Mouse (Mus musculus): ENCODE data around the gene Sirt1. TPM values are rescaled to one million over a fixed set of nuclear protein-coding genes. Genes with fewer than 3 reads are reported as not detected.

Gene Sirt1
- 10.5 and 10.8 TPM in 2 replicates for polyA plus RNA-seq (2012; rRNA removed)

DNA sequence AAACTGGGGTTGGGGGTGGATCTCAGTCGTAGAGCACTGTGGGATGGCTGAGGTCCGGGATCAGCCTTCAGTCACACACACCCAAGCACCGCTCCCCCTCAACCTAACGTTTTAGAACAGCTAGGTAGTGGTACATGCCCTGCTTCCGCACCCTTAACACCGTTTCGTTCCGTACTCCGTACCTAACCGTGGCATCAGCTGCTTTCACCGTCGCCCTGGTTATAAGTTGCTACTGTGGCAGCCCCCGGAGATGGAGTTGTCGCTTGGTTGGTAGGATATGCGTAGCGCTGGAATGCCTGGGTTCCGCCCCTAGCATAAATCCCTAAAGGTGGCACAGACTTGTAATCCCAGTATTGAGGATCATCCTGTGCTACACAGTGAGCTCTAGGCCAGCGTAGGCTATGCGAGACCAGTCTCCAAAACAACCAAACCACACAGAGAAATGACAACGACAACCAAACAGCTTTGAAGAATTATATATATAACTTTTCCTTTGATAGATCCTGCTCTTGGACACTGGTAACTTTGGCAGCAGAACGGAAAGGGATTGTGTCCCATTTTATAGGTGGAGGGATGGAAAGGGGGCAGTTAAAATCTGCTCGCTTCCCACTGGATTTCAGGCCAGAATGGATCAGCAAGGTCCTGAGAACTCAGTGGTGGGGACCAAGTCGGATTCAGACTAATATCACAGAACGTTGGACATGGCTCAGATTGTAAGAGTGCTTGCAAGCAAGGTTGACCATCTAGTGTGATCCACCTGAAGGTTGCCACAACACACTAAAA, at the start of gene Sirt1:
Gene Sirt1 (minus strand): TSS at position 207 of the 783 bp plus-strand sequence.
- Histone ChIP-seq H3K4me3 (ENCODE audit: insufficient read depth, low read length) (peak within 1 kb of the TSS; percentile 52), H3K4me1 (ENCODE audit: control insufficient read depth, insufficient read depth, low read length) (no peaks in the 10 kb centered on the region), H3K27ac (ENCODE audit: insufficient read depth, low read length) (no peak within 1 kb of the TSS)
- TF ChIP-seq POLR2A (IDR thresholded peaks at IDR 0.05; ENCODE audit: extremely low read depth, insufficient read depth, low read length) = no peak

GRCm38 (mm10) chr10:63429785-63430305, 48.3 kb upstream of the Sirt1 start, which contains the start of gene Ctnna3:
TSS of gene Ctnna3 (plus strand) at chr10:63430098.
- Histone ChIP-seq H3K27ac (ENCODE audit: insufficient read depth, low read length) (no peak within 1 kb of the TSS), H3K4me1 (ENCODE audit: control insufficient read depth, insufficient read depth, low read length) (no peaks in the 10 kb centered on the region), H3K4me3 (ENCODE audit: insufficient read depth, low read length) (peak within 1 kb of the TSS; percentile 69)
- TF ChIP-seq CTCF (IDR thresholded peaks at IDR 0.05; ENCODE audit: extremely low read depth, insufficient read depth, low read length) = no peak
- TF ChIP-seq POLR2A (IDR thresholded peaks at IDR 0.05; ENCODE audit: extremely low read depth, insufficient read depth, low read length) = no peak

GRCm38 (mm10) chr10:63429380-63429779, 47.9 kb upstream of the Sirt1 start:
- no peak overlapping the region for H3K27ac ChIP-seq (ENCODE audit: insufficient read depth, low read length)
- H3K4me3 ChIP-seq (ENCODE audit: insufficient read depth, low read length) = peak overlapping the region; percentile 69
- TF ChIP-seq CTCF (IDR thresholded peaks at IDR 0.05; ENCODE audit: extremely low read depth, insufficient read depth, low read length) (no peak), POLR2A (IDR thresholded peaks at IDR 0.05; ENCODE audit: extremely low read depth, insufficient read depth, low read length) (no peak)
- no peaks in the 10 kb centered on the region for H3K4me1 ChIP-seq (ENCODE audit: control insufficient read depth, insufficient read depth, low read length)

GRCm38 (mm10) chr10:63429023-63429340, 47.5 kb upstream of the Sirt1 start:
- H3K4me3 ChIP-seq (ENCODE audit: insufficient read depth, low read length) = peak overlapping the region; percentile 69
- no peaks in the 10 kb centered on the region for H3K4me1 ChIP-seq (ENCODE audit: control insufficient read depth, insufficient read depth, low read length)
- no peak overlapping the region for H3K27ac ChIP-seq (ENCODE audit: insufficient read depth, low read length)
- TF ChIP-seq POLR2A (IDR thresholded peaks at IDR 0.05; ENCODE audit: extremely low read depth, insufficient read depth, low read length) (no peak), CTCF (IDR thresholded peaks at IDR 0.05; ENCODE audit: extremely low read depth, insufficient read depth, low read length) (no peak)

DNA sequence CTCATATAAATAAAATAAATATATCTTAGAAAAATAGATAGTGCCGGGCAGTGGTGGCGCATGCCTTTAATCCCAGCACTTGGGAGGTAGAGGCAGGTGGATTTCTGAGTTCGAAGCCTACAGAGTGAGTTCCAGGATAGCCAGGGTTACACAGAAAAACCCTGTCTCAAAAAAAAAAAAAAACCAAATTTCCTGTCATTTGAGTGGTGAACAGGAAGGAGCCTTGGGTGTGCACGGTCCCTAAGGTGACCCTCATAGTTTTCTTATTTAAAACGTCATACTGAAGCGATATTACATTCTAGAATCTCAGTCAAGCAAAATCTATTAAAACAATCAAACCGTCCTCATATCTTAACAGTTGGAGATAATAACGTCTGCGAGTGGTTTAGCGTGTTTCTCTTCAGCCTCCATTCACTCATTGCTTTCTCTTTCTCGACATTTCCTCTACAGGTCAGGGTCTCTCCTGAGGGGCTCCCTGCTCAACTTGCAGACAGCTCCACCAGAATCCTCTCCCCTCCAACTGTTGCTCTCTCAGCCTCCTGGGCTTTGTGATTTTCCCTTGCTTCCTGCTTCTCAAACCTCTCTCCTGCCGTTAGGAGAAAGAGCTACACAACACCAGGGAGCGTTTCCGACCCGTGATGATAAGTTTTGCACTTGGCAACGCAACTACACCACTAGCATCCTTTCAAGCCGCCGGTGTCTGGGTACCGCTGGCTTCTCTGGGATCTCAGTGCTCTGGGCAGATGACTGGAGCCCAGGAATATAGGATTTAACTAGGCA, 46.9 kb upstream of the Sirt1 start:
- H3K27ac ChIP-seq (ENCODE audit: insufficient read depth, low read length) = no peak overlapping the region
- peak overlapping the region; percentile 69 for H3K4me3 ChIP-seq (ENCODE audit: insufficient read depth, low read length)
- TF ChIP-seq CTCF (IDR thresholded peaks at IDR 0.05; ENCODE audit: extremely low read depth, insufficient read depth, low read length) = 0 out of 2 replicates have a peak, but pooled peaks have one; percentile 3
- TF ChIP-seq POLR2A (IDR thresholded peaks at IDR 0.05; ENCODE audit: extremely low read depth, insufficient read depth, low read length) = no peak
- H3K4me1 ChIP-seq (ENCODE audit: control insufficient read depth, insufficient read depth, low read length) = no peaks in the 10 kb centered on the region

GRCm38 (mm10) chr10:63427146-63427545, 45.6 kb upstream of the Sirt1 start:
- H3K27ac ChIP-seq (ENCODE audit: insufficient read depth, low read length) = no peak overlapping the region
- H3K4me3 ChIP-seq (ENCODE audit: insufficient read depth, low read length) = no peak overlapping the region
- TF ChIP-seq CTCF (IDR thresholded peaks at IDR 0.05; ENCODE audit: extremely low read depth, insufficient read depth, low read length) (no peak), POLR2A (IDR thresholded peaks at IDR 0.05; ENCODE audit: extremely low read depth, insufficient read depth, low read length) (no peak)
- no peaks in the 10 kb centered on the region for H3K4me1 ChIP-seq (ENCODE audit: control insufficient read depth, insufficient read depth, low read length)

DNA sequence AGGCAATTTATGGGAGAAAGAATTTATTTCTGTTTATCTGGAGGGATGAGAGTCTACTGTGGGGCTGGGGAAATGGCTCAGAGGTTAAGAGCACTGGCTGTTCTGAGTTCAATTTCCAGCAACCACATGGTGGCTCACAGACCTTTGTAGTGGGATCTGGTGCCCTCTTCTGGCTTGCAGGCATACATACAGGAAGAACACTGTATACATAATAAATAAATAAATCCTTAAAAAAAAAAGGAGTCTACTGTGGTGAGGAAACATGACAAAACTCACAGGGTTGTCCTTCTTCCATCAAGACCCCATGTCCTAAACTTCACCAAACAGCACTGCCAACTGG, 42.9 kb upstream of the Sirt1 start:
- Histone ChIP-seq H3K4me1 (ENCODE audit: control insufficient read depth, insufficient read depth, low read length) (no peaks in the 10 kb centered on the region), H3K4me3 (ENCODE audit: insufficient read depth, low read length) (no peak overlapping the region), H3K27ac (ENCODE audit: insufficient read depth, low read length) (no peak overlapping the region)
- TF ChIP-seq CTCF (IDR thresholded peaks at IDR 0.05; ENCODE audit: extremely low read depth, insufficient read depth, low read length) (peak; percentile 27), POLR2A (IDR thresholded peaks at IDR 0.05; ENCODE audit: extremely low read depth, insufficient read depth, low read length) (no peak)

DNA sequence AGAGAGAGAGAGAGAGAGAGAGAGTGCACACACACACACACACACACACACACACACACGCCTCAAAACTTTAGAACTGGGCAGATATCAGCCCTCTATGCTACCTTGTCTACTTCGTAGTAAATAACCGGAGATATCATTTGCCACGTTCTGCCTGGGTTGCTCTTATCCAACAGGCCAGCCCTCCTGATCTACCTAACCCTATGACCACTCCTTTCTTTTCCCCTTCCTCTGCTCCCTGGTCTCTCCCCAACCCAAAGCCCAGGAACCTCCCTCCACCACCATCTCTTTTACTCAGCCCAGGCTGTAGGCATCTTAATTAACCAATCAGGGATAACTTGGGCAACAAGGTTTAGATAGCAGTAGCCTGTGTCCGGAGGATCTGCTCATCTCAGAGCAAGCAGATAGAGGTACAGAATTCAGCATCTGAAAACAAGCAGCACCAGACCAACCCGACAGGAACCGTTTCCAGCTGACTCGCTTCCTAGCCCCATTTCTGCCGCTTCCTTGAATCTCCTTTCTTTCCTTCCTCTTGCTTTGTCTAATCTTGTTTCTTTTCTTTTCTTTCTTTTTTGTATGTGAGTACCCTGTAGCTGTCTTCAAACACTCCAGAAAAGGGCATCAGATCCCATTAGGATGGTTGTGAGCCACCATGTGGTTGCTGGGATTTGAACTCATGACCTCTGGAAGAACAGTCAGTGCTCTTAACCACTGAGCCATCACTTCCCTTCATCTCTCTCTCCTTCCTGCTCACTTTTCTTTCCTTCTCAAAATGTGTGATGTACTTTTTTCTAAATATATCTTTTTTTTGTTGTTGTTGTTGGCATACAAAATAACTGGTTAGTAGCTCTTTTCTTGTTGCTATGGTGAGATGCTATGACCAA, 42.3 kb upstream of the Sirt1 start:
- Histone ChIP-seq H3K4me3 (ENCODE audit: insufficient read depth, low read length) (no peak overlapping the region), H3K27ac (ENCODE audit: insufficient read depth, low read length) (no peak overlapping the region), H3K4me1 (ENCODE audit: control insufficient read depth, insufficient read depth, low read length) (no peaks in the 10 kb centered on the region)
- TF ChIP-seq POLR2A (IDR thresholded peaks at IDR 0.05; ENCODE audit: extremely low read depth, insufficient read depth, low read length) (no peak), CTCF (IDR thresholded peaks at IDR 0.05; ENCODE audit: extremely low read depth, insufficient read depth, low read length) (no peak)

GRCm38 (mm10) chr10:63422736-63422992, 41.2 kb upstream of the Sirt1 start:
- Histone ChIP-seq H3K27ac (ENCODE audit: insufficient read depth, low read length) (no peak overlapping the region), H3K4me1 (ENCODE audit: control insufficient read depth, insufficient read depth, low read length) (no peaks in the 10 kb centered on the region), H3K4me3 (ENCODE audit: insufficient read depth, low read length) (no peak overlapping the region)
- no peak for TF ChIP-seq POLR2A (IDR thresholded peaks at IDR 0.05; ENCODE audit: extremely low read depth, insufficient read depth, low read length)
- peak; percentile 35 for TF ChIP-seq CTCF (IDR thresholded peaks at IDR 0.05; ENCODE audit: extremely low read depth, insufficient read depth, low read length)

Data from cortical plate, adult 2 months (tissue).